Mouse (Mus musculus) hindlimb bud, embryonic 11.5 days (tissue): ENCODE measurements at regions not wholly inside any gene's neighbourhood (a gene's known extent, or its start where the extent isn't known, plus 50 kb on each side); places are given as distances from the start of the nearest gene placed in this dataset.
A peak's percentile ranks its signal among the peaks of the same experiment; 100 is the strongest.
"Not testable (repeated sequence)": the region's sequence is repeated elsewhere in the genome, so short reads cannot be mapped to it uniquely, and the experiment has no call there.

Experiments
- DNase-seq: peaks from one replicate; pipeline ENCODE4 v3.0.0-alpha.2; 2012; ENCODE audit warnings: low read depth, low spot score; ENCODE audit errors: extremely low spot score

DNA sequence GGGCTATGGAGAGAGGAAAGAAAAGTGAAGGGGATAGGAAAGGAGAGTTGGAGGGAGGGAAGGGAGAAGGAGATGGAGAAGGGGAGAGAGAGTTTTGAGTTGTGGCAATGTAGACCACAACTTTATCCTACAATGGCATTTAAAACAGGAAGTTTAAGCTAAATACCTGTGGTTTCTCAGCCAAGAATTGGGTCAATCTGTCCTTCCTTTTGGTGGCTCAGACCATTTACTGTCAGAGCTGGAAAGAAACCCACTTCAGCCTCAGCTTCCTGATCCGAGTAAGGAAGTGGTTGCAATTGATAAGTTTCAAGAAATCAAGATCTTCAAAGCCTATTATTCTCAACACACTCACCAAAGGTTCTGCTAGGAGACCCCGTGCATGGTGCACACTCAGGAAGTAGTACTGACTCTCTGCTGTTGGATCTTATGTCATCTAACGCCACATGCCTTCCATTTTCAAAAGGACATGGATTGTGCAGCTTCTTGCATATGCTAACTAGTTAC is 158.9 kb downstream of the Trib2 start:
- no peak for DNase-seq

DNA sequence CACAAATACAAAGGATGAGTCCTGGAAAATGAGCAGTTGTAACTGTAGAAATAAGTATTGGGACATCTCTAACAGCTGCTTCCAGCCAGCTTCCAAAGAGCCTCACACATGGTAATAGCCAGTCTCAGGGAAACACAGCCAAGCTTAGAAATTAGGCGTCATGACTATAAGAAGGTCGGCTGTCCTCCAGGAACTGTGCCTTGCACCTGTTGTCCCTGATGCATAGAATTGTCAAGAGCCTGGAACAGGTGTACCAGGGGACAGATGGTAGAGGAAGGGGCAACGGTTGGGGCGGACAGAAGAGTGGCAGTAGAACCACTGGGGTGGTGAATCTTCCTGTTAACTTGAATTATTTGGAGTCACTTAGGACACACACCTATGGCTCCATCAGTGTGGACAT is 162.1 kb downstream of the Trib2 start:
- DNase-seq: no peak

DNA sequence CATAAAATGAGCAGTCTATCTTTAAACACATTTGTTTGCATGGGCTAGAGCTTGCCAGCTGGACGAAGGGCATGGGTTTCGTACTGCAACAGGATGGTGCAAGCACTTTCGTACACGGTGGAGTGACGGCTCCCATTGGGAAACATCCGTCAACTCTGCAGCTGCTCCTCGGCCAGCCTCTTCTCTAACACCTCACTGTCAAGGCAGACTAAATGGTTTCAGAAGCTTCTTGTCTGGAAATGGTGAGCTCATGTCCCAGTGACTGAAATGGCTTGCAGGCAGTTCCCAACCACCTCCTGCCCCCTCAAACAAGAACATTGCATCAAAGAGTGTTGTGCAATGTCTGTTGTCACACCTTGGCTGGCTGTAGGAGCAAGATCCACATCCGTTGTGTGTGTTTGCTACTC is 163.4 kb downstream of the Trib2 start:
- DNase-seq: no peak

DNA sequence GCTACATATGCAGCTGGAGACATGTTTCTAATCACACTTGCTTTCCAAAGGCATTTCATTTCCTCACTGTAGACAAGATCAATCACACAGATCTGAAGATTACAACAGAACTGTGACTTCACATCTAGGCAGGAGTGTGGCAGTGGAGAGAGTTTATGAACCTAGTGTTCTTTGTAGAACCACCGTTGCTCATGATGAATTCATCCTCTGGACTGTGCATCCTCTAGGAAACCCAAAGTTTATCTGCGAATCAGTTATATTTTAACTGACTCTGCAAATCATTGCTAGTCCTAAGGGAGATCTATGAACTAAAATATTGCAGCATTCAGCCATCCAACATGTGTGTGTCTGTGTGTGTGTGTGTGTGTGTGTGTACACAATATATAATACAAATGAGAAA is 165.4 kb downstream of the Trib2 start:
- DNase-seq: no peak

DNA sequence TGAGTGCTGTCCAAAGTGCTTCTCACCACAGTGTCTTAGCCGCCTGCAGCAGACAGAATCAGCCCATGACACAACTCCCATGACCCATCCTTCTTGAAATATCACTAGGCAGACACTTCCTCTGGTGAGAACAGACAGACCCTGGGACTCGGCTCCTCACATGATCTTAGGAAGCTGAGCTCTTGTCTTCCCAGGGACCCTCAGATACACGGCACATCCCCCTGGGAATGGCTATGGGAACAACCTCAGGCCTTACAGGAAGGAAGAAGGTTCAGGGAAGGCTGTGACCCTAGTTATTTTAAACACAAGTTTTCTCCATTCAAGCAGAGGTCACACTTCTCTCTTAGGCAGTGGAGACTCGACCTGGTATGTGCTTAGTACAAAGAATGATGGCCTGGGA is 166.8 kb downstream of the Trib2 start:
- DNase-seq: no peak

DNA sequence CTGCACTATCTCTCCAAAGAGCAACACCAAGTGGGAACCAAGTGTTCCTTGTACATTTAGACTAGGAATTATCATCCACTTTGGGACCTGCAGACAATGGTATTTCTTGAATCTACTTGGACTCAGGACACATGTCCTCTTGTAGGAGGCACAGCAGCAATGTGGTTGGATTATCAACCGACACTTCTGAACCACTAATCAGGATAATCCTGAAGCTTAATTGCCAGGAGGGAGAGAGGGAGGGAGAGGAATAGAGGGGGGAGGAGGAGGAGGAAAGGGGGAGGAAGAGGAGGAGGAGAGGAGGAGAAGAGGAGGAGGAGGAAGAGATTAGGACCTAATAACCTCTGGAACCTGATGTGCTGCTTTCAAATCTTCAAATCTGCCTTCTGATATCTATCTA is 167.5 kb downstream of the Trib2 start:
- no peak for DNase-seq

DNA sequence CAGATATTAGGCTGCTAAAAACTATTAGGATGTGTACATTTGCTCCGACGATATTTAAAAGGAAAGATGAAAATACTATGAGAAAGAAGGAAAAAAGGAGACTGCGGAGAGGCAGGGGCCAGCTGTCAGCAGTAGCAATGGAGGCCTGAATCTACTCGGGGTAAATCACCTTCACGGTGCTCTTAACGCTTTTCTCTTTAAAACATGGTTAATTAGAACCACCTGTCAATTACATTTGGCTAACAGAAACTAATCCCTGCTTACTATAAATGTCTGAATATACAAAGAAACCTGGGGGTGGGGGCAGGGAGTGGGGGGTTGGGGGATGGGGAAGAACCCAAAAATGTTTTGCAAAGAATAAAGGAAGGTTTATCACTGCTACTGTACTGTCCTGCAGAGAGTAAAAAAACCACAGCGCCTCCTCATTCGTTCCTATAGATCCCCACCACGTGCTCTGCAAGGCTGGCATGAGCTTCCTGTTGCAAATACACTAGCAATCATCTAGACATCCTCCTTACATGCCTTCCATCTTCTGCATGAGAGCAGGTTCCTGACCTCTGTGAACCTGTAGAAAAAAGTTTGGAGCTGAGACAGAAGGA is 172.5 kb downstream of the Trib2 start:
- DNase-seq: no peak

DNA sequence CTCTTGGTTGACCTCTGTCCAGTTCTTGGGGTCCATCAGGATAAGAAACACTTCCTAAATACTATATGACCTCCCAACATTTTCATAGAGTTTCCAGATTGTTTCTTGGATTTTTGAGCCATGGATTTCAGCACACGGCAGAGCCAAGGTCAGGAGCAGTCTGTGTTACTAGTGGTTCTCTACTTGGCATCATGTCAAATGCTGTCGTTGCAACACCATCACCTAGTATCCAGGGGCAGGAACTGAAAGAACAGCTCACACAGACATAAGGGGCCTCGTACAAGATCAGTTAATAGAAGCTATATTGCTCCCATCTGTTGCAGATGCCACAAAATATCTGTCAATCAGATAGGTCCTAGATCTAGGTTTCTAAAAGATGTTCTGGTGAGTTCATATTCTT is 173.1 kb downstream of the Trib2 start:
- DNase-seq: no peak

DNA sequence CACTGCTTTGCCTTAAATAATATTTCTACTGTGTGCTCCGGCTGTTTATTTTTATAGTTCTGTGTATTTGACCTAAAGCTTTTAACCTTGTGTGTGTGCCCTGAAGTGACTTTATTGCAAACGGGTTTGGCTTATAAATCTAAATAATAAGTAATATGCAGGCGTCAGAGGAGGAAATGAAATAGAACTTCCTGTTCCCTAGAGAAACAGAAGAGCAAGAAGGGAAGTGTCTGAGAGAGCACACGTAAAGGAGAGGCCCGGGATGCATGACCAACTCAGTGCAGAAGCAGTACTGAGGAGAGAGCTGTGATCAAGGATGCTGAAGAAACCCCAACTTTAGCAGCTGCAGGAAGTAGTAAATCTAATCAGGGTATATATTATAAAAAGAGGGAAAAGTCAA is 176.4 kb downstream of the Trib2 start:
- DNase-seq: no peak

DNA sequence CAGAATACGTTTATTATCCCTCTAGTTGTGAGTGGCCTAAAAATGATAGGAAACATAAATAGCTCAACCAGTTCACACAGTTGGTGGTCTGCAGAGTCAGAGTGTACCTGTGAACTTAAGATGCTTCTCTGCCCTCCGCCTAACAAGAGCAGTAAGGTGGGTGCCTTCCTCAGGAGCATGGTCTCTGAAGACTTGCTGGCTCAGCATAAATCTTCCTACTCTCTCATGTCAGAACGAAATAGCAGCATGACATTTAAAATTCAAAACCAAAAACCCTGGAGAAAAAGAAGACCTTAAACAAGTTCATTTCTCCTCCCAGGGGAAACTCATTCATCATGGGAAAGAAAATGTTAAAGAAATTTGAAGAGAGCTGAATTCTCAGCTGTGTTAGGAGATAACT is 186.8 kb downstream of the Trib2 start:
- DNase-seq: no peak

DNA sequence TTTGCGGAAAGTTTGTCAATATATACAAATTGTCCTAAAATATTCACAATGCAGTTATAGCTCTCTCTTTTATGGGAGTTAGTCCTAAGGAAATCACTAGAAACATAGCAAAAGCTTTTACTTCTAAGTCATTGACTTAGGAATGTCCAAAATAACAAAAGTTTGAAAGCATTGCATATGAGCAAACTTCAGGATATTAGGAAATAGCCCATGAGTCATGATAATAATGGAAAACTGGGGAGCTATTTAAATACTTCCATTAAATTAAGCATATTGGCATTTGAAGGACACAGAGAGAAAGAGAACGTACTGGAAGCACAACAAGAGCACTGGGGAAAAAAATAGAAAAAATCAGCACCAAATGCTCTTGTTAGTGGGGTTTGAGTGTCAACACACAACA is 197.2 kb downstream of the Trib2 start:
- DNase-seq: no peak

DNA sequence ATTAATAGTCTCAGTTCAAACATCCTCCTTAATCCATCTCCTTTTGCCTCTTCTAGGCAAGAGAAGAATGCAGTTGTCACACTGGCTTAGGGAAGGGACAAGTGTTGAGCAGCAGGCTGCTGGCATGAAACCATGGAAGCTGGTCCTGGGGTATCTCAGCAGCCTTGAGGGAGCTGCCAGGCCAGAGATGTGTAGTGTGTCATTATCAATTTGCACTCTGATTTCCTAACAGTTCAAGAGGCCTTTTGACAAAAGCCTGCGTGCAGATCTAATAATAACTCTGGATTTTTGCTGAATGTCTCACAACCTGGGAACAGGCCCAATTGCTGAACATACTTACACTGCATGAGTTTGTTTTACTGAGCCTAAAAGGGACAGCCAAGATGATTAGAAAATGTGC is 199.4 kb downstream of the Trib2 start:
- no peak for DNase-seq

DNA sequence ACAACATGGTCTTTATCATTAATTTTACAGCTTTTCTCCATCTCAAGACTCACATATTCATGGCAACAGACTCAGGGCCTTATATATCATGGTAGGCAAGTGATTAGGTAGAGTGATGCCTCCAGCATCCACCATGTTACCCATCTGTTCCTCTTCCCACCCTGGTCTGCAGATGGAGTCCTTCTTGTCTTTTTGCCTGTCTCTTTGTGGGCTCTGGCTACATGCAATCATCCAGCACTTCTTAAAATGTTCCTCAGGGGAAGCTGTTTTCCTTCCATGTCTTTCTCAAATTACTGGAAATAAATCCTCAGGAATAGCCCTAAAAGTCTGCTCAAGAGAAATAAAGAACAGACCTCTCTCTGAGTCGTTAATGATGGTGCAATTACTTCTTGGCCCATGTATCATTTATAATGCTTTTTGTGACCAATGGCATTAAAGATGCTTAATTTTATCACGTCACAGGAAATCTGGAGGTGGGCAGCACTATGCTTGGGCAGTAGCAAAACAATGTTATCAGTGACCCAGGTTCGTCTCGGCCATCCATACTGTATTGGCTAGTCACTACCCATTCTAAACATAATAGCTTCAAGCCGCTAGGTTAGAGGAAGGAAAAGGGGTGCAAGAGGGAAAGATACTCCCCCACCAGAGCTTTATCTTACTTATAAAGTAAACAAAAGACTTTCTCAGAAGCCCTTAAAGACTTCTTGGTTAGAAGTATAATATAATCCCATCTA is 204.7 kb downstream of the Trib2 start:
- DNase-seq: no peak

DNA sequence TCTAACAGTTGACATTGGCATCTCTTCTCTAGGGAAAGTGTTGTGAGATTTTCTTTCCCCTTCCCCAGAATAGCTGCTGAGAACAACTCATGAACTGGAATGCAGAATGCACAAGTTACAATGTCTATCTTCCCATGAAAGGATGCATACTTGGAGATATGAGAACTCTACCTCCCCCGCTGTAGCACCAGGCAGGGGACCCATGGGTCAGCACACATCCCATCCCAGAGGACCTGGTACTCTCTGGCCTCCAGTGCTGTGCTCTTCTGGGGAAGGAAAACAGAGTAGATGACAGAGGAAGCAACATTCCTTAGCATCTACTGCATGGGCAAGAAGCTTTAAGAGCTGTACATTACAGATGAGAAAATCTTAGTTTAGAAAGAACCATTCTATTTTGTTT is 209.6 kb downstream of the Trib2 start:
- DNase-seq: no peak

DNA sequence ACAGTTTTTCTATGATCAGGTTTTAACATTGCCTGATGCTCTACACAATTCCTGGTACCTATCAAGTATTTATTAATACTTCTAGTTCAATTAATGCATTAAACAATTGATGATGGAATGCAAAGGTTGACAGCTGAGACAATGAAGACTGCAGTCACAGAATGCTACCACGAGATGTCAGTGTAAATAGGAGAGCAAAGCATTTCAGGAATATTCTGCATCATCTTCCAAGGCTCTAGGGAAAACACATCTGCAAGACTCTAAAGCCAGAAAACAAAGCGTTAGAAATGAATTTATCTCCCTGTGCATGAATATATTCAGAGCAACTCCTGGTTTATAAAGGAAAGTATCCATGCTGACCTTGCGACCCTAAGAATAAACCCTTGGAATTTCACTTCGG is 210.6 kb downstream of the Trib2 start:
- no peak for DNase-seq

DNA sequence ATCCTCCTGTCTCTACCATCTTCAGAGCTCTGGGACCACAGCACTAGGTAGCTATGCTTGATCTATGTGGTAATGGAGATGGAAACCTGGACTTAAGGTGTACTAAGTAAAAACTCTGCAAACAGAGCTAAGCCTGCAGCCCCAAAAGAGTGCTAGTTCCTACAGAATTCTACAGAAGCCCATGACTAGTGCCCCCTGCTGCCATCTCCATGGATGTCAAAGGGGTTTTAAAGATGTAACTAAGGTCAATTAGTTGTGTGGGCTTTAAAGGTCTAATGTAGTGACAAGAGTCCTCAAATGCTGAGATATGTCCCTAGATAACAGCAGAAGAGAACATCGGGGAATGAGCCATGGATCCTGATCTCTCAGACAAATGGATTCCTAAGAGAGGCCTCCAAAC is 212.1 kb downstream of the Trib2 start:
- no peak for DNase-seq

DNA sequence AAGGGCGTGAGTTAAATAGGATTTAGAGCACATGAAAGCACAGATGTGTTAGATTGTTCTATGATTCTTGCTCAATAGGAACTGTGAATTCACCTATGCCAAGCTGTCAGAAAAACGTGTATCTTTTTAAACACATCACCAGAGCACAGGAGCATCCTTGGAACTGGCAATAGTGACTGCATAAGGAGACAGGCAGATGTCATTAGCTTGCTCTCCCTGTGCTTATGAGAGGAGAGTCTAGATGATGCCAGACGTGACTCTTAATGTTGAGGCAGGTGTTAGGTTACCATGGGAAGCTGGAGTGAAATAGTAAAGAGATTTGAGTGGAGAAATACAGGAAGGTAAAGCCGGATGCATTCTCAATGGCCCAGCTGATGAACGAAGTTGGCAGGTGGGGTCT is 212.8 kb downstream of the Trib2 start:
- DNase-seq: no peak

DNA sequence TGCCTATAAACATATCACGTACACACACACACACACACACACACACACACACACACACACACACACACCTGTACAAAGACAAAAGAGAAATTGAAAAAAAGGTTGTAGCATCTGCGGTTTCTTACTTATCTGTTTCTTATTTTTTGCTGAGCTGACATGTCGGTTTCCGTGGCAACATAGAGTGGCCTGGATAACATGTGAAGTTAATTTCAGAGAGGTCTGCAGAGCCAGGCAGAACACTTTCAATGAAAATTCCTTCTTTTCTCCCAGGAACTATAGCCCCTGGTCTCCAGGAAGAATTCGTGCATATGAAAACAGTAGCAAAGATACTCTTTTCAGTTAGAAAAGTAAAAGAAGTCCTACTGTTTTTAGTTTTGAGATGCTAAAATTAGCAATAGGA is 213.4 kb downstream of the Trib2 start:
- peak; percentile 30 for DNase-seq

DNA sequence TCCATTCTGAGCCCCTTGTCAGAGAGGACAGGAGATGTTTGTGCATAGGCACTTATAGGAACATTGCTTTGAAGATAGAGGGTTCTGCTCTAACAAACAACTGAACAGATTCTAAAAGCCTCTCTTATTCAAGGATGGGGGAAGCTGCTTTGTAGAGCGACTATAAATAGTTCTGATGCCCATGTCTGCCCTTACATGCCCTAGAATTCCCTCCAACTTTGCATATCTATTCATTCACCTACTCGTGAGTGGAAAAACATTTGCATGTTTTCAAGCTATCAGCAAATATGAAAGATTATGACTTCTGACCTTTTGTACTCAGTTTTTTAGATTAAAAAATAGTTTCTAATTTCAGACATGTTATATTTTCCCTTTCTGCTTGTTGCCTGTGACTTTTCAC is 222.0 kb downstream of the Trib2 start:
- DNase-seq: no peak

DNA sequence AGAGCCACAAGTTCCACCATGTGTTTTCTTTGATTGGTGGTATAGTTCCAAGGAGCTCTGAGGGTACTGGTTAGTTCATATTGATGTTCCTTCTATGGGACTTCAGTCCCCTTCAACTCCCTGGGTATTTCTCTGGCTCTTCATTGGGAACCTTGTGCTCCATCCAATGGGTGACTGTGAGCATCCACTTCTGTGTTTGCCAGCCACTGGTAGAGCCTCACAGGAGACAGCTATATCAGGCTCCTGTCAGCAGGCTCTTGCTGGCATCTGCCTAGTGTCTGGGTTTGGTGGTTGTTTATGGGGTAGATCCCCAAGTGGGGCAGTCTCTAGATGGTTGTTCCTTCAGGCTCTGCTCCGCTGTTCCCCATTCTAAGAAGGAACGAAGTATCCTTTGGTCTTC is 228.9 kb downstream of the Trib2 start:
- not testable (repeated sequence) for DNase-seq

DNA sequence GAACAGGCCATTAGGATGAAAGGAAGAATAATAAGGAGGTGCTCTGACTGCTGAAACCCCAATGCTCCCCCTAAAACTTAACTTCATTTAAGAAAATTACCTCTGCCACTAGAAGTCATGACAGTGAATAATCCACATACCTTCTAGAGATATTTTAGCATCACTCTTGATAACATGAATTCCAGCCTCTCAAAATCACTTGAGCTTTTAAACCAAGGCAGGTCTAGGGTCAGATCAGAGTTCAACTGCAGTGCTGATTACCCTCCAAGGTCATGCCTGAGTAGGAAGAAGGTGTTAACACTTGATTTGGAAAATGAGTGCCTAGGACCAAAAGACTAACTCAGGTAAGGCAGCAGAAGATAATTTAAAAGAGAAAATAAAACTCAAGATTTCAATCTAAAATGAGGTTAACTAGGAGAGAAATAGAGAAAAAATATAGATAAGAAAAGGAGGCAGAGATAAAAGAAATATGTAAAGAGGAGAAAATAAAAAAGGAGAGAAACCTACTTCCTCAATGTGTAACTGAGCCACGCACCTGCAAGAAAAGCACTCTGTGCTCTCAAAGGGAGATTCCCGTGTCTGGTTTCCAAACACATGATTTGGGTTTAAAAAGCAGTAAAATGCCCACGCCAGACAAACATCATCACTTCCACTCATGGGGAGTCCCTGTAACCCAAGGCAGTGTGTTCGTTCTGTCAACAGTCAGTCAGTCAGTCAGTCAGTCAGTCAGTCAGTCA is 229.8 kb downstream of the Trib2 start:
- DNase-seq: no peak

DNA sequence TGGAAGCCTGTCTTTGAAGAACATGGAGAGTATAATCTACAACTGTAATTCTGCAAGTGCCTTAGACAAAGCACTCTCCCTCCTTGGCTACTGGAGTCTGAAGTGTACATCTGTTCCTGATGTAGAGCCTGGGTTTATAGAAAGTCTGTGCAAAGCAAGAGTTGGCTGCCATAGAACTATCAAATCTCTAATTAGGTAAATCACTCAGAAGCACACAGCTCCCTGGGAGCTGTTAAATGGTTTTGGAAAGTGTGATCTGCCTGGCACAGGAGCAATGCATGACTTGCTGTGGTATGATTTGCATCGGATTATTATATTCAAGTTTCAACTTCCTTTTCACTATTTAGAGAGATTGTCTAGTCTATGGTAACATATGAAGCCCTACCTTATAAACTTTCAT is 230.9 kb downstream of the Trib2 start:
- no peak for DNase-seq
